Mouse (Mus musculus): ENCODE data around the gene Rnf152. TPM values are rescaled to one million over a fixed set of nuclear protein-coding genes. Genes with fewer than 3 reads are reported as not detected.

The Rnf152 gene
- 4.9 and 5.0 TPM in 2 replicates for polyA plus RNA-seq (2012; rRNA removed)

DNA sequence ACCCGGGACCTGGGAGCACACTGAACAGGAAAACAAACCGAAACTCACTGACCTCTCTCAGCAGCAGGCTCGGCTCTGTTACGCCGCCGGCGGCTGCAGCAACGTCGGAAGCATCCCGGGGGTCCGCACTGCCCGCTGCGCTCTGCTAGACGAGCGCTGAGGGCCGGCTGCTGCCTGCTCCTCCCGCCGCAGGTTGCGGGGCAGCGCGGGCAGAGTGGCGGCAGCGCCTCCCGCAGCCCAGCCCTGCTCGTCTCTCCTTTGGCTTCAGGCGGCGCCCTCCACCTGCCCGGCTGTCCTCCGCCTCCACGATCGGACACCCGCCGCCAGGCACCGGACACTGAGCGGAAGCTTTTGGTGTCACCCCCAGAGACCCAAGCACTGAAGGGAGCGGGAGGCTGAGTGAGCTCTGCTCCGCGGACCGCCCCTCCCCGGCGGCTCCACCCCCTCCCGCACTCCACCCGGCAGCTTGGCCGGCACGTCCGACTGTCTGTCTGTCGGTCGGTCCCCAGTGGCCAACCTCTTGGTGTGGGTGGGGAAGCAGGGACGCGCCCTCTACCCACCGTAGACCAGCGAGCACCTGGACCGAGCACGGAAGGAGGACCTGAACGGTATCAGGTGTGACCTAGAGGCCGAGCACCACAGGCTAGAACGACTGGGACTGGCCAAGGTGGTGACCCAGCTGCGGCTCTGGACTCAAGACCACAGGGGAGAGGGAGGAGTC lies at the start of gene Rnf152:
Rnf152 (minus strand) TSS at position 420 of the 721 bp plus-strand sequence.
- no peak for DNase-seq (ENCODE audit: low read depth, low spot score)
- under 1% methylated on average over 57 of the region's 58 CpGs for WGBS

DNA sequence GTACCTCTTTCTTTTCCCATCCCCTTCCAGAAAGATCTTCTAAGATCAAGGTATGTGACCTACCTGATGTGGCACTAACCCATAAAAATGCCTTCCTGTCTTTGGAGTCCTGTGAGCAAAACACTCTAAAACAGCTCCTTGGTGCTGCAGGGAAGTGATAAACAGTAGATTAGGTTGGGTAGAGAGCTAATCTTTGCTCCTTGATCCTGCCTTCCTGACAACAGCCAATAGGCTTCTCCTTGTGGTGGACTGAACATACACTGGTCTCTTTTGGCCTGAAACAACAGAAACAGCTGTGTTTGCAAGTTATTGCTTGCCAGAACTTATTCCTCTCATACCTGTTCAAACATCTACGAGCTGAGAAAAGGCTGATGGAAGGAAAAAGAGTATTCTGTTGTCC lies 46.3 kb upstream of the Rnf152 start:
- 37% methylated on average over 1 of the region's 1 CpGs for WGBS

DNA sequence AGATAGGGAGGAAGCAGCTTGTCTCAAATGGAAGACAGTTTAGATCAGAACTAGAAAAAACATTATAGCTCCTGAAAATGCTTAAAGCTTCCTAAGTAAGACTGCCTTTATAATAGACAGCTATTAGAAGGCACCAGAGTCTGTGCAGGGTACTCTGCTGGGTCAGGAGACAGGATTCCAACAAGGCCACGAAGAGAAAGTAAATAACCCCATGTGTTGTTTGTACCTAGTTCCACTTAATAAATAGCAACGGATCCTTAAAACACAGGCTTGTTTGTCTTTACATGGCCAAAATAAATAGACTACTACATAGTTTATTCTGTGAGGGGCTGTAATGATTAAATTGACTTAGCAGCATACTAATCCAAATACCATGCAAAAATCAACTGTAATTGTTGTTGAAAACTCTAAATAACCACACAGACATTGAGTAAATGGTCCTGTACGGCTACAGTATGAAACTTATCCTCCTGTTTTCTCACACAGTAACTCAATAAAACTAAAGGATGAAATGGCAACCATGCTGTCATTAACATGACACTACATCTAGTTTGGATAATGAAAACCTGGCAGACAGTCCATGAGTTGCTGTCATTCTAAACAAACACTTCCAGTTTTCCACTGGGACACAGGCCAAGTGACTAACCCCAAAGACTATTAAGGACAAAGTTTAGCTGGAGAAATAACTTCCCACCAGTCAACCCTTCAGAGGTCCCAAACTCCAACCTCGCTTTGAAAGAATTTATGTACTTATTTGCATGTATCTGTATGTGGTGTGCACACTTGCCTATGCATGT lies 27.8 kb upstream of the Rnf152 start:
- DNase-seq (ENCODE audit: low read depth, low spot score): peak; percentile 6

More for the DNA sequence above, 46.3 kb upstream of the Rnf152 start:
- no peak for DNase-seq (ENCODE audit: low read depth, low spot score)

DNA sequence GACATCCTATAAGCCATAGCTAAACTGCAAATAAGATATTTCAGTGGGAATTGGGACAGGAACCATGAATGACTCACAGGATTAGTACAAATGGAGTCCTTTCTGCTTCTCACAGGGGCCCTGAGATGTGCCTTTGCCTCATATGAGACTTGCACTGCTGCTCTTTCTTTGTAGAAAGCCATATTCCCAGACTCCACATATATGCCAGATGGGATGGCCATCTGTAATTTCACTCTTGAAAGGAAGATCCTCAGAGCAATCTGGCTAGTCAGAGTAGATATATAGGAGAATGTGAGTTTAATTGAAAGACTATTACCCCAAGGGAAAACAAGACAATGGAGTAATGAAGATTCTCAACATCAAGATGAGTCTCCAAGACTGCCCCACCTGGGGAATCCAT lies 21.0 kb upstream of the Rnf152 start:
- DNase-seq (ENCODE audit: low read depth, low spot score): no peak

More for the DNA sequence above, 27.8 kb upstream of the Rnf152 start:
- WGBS: 22% methylated on average over 4 of the region's 4 CpGs

DNA sequence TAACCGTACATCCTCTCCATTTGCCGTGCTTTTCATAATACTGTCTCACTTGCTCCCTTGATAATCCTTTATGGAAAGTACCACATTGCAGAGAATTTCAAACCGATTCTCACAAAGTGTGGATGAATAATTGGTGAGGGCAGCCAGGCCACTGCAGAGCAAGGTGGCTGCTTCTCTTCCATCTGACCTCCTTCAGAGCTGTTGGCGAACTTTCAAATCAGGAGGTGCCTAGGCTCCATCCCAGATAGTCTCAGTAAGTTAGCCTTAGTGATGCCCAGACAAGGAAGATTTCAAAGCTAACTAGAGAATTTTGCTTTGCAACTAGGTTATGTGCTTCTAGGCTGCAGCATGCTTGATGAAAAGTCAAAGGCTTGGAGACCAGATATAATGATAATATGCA lies 18.1 kb upstream of the Rnf152 start:
- DNase-seq (ENCODE audit: low read depth, low spot score): no peak
- 91% methylated on average over 4 of the region's 4 CpGs for WGBS

DNA sequence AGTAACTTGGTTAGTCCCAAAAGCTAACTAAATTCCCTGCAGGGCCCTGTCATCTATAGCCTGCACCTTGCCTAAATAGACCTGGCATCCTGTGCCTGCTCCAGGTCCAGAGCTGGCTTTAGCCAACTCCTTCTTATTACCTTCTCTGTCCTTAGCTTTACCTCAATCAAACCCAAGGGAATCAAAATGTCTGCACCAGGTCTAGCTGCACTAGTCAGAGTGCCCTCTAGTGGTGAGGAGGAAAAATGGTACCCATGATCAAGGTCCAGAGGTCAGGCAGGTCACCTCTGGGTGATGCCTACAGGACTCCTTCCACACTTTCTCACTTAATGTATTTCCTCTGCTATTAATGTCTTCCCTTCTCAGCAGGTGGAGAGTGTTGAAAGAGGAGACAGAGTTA lies 6.2 kb upstream of the Rnf152 start:
- no peak for DNase-seq (ENCODE audit: low read depth, low spot score)

DNA sequence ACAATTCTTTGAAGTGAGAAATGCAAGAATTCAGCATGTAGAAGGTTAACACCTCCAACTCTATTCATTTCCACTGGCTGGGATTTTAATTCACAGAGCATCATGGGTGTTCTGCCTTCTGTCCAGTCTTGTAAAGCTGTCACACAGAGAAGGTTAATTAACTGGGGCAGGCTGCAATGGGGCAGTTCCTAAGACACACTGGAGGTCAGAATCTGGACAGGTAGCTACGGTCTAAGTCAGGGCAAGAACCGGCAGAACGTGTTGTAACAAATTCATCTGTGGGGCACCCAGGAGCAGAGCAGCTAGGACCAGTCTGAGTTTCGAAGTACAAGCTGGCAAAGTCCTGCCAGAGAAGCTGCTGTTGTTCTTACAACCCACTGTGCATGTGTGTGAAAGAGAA lies 2.4 kb upstream of the Rnf152 start:
- DNase-seq (ENCODE audit: low read depth, low spot score): no peak
- WGBS: 70% methylated on average over 4 of the region's 4 CpGs

DNA sequence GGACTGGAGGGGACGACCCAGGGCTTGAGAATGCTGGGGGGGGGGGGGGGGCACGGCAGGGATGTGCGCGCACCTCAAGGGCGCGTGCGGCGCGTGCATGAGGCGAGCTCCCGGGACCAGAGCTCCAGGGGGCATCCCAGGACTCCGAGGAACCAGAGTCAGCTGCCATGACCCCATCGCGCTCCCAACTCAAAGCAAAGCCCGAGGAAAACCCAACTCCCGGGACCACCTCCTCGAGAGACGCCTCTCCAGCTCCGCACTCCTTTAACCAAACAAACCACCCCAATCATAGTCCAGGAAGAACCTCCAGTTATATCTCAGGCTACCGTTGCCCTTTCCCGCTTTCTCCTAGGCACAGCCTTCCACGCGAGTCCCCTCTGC lies 610 bp downstream of the Rnf152 start:
- no peak for DNase-seq (ENCODE audit: low read depth, low spot score)
- WGBS: under 1% methylated on average over 20 of the region's 23 CpGs

DNA sequence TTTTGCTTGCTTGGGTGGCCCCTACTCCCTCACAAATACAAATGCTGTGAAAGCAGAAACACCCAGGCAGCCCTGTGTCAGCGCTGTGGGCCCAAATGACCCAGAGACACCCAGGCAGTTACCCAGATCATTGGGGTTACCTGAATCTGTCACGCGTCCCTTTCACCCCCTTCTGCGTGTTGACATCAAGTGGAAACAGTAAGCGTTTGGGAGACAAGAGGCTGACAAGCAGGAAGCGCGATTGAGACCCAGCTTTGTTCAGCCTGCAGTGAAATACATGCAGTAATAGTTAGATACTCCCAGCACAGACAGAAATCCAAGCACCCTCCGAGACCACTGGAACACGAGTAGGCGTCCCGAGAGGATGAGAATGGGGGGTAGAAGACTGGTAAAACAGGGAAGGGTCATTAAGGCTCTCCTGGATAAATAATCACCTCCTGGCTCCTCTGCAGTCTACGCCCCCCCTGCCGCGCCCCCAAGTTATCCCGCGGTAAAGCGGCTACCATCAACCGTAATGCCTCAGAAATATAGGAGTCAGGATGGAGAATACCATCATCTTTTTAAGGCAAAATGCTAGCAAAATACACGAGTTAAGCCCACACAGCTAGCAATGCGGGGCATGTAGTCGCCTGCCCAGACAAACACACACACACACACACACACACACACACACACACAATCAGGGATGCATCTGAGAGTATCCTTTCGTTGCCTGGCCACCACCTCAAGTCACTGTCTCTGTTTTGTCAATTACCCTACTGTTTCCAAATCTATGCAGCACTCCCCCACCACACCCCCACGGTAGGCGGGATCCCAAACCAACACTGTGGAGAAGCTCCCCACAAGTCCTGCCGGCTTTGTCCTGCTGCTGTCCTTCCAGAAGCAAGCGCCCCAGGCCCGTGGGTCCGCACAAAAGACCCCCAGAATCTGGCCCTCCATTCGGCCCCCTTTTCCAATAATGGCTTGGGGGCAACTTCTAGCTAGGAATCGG lies 1.3 kb downstream of the Rnf152 start:
- 25% methylated on average over 30 of the region's 30 CpGs for WGBS
- DNase-seq (ENCODE audit: low read depth, low spot score): no peak

DNA sequence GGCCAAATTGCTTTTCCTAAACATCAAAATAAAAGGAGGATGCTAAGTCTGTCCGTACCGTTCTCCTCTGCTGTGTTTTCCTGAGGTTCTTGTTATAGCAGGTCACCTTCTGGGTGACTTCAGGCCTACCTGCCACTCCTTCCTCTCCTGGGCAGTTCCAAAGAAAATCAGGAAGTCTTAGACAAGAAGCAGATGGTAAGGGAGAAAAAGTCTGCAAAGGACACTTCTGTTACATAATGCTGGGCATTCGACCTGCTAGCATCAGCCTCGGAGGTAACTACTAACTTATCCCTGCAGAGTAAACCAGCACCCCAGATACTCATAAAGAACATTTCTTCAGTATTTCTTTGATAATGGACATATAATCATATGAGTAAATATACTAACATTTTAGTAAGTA lies 4.7 kb downstream of the Rnf152 start:
- no peak for DNase-seq (ENCODE audit: low read depth, low spot score)
- 87% methylated on average over 4 of the region's 4 CpGs for WGBS

DNA sequence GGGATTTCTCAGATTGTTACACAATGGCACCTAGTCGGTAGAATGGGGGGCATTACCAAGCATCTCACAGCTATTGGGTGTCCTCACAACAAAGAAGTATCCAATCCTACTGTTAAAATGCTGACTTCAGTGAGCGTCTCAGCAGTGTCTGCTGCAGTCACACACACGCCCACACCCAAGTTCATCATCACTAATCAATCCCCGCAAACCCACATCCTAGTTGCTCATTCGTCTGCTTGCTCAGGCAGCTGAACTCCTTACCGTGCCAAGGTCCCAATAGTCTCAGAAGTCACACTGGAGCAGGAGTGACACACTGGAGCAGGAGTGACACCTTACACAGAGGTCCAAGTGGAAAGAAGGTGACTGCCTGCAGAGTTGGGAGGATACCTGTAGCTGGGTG lies 14.2 kb downstream of the Rnf152 start:
- DNase-seq (ENCODE audit: low read depth, low spot score): no peak
- WGBS: 91% methylated on average over 6 of the region's 6 CpGs

DNA sequence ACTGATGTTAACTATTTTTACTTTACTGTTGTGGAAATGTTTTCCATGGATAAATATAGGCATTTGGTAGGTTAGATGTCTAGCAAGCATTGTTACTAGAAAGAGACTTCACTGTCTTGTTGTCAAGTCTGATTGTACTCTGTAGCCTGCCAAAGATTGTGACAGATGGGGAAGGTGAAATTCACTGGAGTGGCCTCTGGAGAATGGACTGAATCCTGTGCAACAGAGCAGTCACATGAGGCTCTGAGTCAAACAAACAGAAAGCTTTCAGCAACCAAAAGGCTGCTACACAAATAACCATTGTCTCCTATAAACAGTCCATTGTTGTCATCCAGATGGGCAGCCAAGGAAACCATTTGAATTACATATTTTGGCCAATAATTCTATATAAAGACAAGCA lies 15.6 kb downstream of the Rnf152 start:
- no peak for DNase-seq (ENCODE audit: low read depth, low spot score)

DNA sequence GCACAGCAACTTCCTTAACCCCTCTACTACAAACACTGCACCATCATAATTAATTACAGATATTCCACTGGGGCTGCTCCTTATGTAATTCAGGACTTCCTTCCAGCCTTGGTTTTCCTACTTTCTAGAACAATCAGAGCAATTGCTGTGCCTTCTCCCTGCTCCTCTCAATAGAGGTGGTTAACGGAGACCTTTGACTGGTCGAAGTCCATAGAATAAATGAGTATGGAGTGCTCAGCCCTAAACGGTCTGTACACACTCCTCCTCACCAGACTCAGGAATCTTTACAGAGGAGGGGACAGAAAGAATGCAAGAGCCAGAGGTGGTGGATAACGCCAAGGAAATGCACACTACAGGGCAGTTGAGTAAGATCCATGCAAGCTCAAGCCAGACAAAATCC lies 19.1 kb downstream of the Rnf152 start:
- WGBS: 31% methylated on average over 4 of the region's 4 CpGs
- DNase-seq (ENCODE audit: low read depth, low spot score): no peak

DNA sequence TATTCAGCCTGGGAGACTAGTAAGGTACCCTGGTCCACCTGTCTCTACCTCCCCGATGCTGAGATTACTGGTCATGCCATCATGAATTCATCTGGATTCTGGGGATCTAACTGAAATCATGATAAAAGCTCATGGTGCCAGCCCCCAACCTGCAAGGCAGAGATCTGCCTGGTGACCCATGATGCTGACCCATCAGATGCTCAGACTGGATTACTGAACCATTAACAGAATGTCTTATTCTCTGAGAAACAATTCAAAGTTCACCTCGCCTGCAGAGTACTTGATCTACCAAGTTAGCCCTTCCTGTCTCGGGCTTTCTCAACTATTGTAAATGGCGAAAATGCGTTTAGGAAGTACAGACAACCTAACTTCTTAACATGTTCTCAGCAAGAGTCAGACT lies 20.4 kb downstream of the Rnf152 start:
- no peak for DNase-seq (ENCODE audit: low read depth, low spot score)
- 92% methylated on average over 5 of the region's 5 CpGs for WGBS

DNA sequence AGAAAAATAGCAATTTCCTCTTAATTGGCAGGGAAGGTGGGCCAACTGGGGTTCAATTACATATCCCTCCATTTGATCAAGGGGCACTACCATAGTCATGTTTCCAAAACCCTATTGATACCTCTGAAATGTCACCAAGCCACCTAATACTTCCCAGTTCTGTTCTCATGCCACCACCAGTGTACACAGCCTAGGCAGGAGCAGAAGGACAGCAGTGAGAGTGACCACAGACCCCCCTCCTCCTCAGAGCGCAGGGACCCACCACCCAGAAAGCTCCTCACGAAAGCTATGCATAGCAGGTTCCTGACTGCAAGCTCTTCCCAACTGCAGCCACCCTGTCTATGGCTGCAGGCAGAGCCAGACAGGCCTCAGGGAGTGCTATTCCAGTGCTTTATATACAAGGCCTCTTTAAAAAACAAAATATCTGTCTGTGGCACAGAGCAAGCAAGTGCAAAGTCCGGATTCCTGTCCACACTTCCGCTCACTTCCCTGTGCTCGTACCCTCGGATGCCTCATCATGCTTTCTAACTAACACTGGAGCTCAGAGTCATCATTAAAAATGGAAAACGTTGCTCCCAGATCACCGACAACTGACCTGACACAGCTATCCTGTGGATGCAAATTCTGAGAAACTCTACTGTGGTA lies 24.3 kb downstream of the Rnf152 start:
- 69% methylated on average over 8 of the region's 8 CpGs for WGBS
- DNase-seq (ENCODE audit: low read depth, low spot score): no peak

DNA sequence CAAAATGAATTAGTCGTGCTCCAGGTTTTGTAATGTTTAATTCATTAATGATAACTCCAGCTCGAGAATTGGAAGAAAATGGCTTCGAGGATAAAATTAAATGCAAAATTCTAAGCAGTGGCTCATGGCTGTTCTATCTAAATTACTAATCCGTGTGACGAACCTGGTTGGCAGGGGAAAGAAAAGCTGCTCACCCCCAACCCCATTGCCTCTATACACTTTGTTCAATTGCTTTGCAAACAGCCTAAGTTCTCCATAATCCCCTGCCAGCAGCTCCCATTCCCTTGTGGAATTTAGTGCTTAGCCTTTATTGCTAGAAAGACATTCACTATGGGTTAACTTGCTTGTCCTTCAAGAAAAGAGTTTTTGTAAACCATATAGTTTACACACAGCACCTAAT lies 24.9 kb downstream of the Rnf152 start:
- 77% methylated on average over 5 of the region's 5 CpGs for WGBS

DNA sequence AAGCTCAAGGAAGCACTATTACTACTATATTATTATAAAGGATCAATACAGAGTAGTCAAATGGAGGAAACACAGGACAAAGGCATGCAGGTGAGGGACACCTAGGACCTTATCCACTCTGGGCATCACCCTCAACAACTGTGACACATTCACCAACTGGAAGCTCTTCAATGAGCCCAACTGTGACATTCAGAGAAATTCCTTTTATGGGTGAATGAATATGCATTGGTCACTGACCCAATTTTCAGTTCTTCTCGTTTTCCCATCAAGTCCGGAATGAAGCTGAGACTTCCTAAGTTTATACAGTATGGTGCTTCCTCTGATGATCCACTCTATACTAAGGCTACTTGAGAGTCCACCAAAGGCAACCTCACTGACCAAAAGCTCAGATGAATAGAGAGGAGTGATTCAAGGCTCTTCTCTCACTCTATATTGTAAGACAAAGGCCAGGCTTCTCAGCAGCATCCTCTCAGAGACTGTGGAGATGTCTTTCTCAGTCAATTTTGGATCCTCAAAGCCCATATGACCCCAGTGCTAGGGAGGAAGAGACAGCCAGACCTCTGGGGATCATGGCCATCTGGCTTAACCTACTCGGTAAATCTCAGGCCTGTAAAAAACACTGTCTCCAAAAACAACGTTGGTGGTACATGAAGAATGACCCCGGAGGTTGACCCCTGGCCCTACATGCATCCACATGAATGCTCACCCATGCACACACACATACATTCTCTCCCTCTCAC lies 25.8 kb downstream of the Rnf152 start:
- no peak for DNase-seq (ENCODE audit: low read depth, low spot score)
- WGBS: 80% methylated on average over 5 of the region's 5 CpGs

More for the DNA sequence above, 24.9 kb downstream of the Rnf152 start:
- DNase-seq (ENCODE audit: low read depth, low spot score): no peak

DNA sequence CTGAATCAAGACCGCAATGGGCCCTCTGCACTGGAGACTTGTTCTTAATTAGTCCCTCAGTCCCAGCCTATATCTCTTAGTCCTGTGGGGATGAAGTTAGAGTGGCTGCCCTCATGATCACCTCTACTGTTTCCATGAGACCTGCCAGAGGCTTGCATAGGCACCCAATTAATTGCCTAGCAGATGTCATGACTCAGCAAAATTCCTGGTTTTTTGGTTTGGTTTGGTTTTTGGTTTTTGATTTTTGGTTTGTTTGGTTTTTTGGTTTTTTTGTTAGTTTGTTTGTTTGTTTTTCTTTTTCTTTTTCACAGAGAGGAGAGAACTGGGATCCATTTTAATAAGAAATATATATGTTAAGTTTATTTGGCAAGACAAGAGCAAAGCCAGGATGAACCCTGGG lies 28.7 kb downstream of the Rnf152 start:
- no peak for DNase-seq (ENCODE audit: low read depth, low spot score)
- WGBS: 95% methylated on average over 1 of the region's 1 CpGs

DNA sequence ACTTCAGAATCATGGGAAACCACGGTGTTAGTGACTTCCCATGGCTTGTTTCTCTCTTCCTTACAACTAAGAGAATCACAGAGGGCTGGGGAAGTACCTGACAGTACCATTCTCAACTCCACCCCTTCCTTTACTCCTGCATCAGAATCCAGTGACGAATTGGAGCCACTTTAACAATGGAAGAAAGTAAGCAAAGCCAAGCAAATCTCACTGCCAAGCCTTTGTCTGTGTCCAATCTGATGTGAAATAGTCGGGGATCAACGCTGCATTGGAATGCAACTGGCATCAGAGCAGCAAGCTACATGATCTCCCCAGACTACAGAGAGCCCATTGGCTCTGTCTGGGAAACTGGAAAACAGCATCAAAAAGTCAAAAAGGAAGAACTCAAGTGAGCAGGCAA lies 31.9 kb downstream of the Rnf152 start:
- 71% methylated on average over 4 of the region's 4 CpGs for WGBS
- DNase-seq (ENCODE audit: low read depth, low spot score): no peak
